Mouse (Mus musculus) G1E (cell line): ENCODE results near the gene Adam23.

ENCODE experiments used
- CTCF ChIP-seq: IDR thresholded peaks from 2 replicates; pipeline ENCODE4 v1.5.1; 2012; ENCODE audit warnings: low read depth, low read length, inconsistent platforms, mixed read lengths
- GATA1 ChIP-seq: IDR thresholded peaks from 2 replicates; pipeline ENCODE4 v1.6.1; 2012; ENCODE audit warnings: borderline replicate concordance, low read length, inconsistent platforms, mixed read lengths
- TAL1 ChIP-seq: conservative IDR thresholded peaks from 2 replicates; pipeline ENCODE4 v1.6.1; 2012; ENCODE audit warnings: low read depth, low read length, inconsistent platforms, mixed read lengths

- no peak for TF ChIP-seq CTCF
- TF ChIP-seq TAL1, result no peak
- no peak for TF ChIP-seq GATA1
Measured at GRCm38 (mm10) chr1:63437529-63437928, 8.2 kb upstream of the Adam23 start.
